Mouse (Mus musculus) E14TG2a.4 (cell line): ENCODE data around the gene Vps18.

ENCODE experiments used
- CTCF ChIP-seq: conservative IDR thresholded peaks from 2 replicates; pipeline ENCODE4 v1.5.1; 2014; ENCODE audit warnings: low read length
- POU5F1 ChIP-seq: IDR thresholded peaks from 2 replicates; pipeline ENCODE4 v1.6.1; 2014; ENCODE audit warnings: low read length, borderline replicate concordance

- TF ChIP-seq CTCF (no peak), POU5F1 (no peak)
These were observed 27.2 kb upstream of the Vps18 start for GRCm38 (mm10) chr2:119261326-119261725.
